Mouse (Mus musculus) myocyte (in vitro differentiated cells): ENCODE results near the gene Cers6. TPM values are rescaled to one million over a fixed set of nuclear protein-coding genes. Genes with fewer than 3 reads are reported as not detected.
A peak's percentile ranks its signal among the peaks of the same experiment; 100 is the strongest.

Source experiments
- H3K27me3 ChIP-seq: one replicate; pipeline ENCODE4 v1.6.1; 2011; ENCODE audit not compliant: control insufficient read depth, insufficient read depth, insufficient read length
- H3K36me3 ChIP-seq: one replicate; pipeline ENCODE4 v1.6.1; 2011; ENCODE audit not compliant: control insufficient read depth, insufficient read depth
- H3K4me2 ChIP-seq: one replicate; pipeline ENCODE4 v1.6.1; 2011; ENCODE audit warnings: low read depth, control low read depth
- H3K4me3 ChIP-seq: one replicate; pipeline ENCODE4 v1.5.1; 2011; ENCODE audit warnings: mild to moderate bottlenecking, control low read depth, moderate library complexity
- H3K79me2 ChIP-seq: one replicate; pipeline ENCODE4 v1.6.1; 2011; ENCODE audit not compliant: control insufficient read depth, insufficient read depth
- H3ac ChIP-seq: one replicate; pipeline ENCODE4 v1.6.1; 2011; ENCODE audit not compliant: control insufficient read depth, insufficient read length
- CEBPB ChIP-seq: IDR thresholded peaks from 2 replicates; pipeline ENCODE4 v1.6.1; 2011; ENCODE audit warnings: mild to moderate bottlenecking, moderate library complexity; ENCODE audit not compliant: poor library complexity, insufficient read depth, severe bottlenecking
- E2F4 ChIP-seq: IDR thresholded peaks from one replicate; pipeline ENCODE4 v1.6.1; 2011; ENCODE audit warnings: mild to moderate bottlenecking, control low read depth, moderate library complexity; ENCODE audit not compliant: insufficient read depth
- MAX ChIP-seq: IDR thresholded peaks from one replicate; pipeline ENCODE4 v1.6.1; 2011; ENCODE audit warnings: low read depth, mild to moderate bottlenecking, control low read depth
- MYOD1 ChIP-seq, 3 experiments: IDR thresholded peaks; one replicate each; pipeline ENCODE4 v1.6.1; 2011; ENCODE audit warnings: control low read depth in 2 of 3, low read depth in 2 of 3, mild to moderate bottlenecking in 2 of 3, moderate library complexity in 1 of 3; ENCODE audit not compliant: insufficient read length in 2 of 3, control insufficient read depth in 1 of 3
- MYOG ChIP-seq, 3 experiments: IDR thresholded peaks; one replicate each; pipeline ENCODE4 v1.6.1; 2011; ENCODE audit warnings: control low read depth in 2 of 3, low read depth in 2 of 3, mild to moderate bottlenecking in 2 of 3; ENCODE audit not compliant: insufficient read length in 2 of 3, control insufficient read depth in 1 of 3, insufficient read depth in 1 of 3
- POLR2A ChIP-seq: IDR thresholded peaks from one replicate; pipeline ENCODE4 v1.6.1; 2011; ENCODE audit warnings: low read depth, mild to moderate bottlenecking, control low read depth, moderate library complexity; ENCODE audit not compliant: insufficient read length
- POLR2AphosphoS2 ChIP-seq: IDR thresholded peaks from one replicate; pipeline ENCODE4 v1.6.1; 2011; ENCODE audit warnings: low read depth, control low read depth; ENCODE audit not compliant: insufficient read length
- REST ChIP-seq: IDR thresholded peaks from one replicate; pipeline ENCODE4 v1.6.1; 2011; ENCODE audit warnings: mild to moderate bottlenecking, control low read depth, moderate library complexity; ENCODE audit not compliant: insufficient read depth, insufficient read length
- SRF ChIP-seq: IDR thresholded peaks from one replicate; pipeline ENCODE4 v1.6.1; 2011; ENCODE audit warnings: low read depth; ENCODE audit not compliant: control insufficient read depth, insufficient read length
- TCF12 ChIP-seq: IDR thresholded peaks from one replicate; pipeline ENCODE4 v1.6.1; 2011; ENCODE audit warnings: mild to moderate bottlenecking, control low read depth; ENCODE audit not compliant: poor library complexity, insufficient read depth, severe bottlenecking
- TCF3 ChIP-seq: IDR thresholded peaks from one replicate; pipeline ENCODE4 v1.6.1; 2011; ENCODE audit warnings: low read depth, control low read depth; ENCODE audit not compliant: insufficient read length
- USF1 ChIP-seq: IDR thresholded peaks from one replicate; pipeline ENCODE4 v1.6.1; 2011; ENCODE audit warnings: low read depth, mild to moderate bottlenecking, control low read depth, moderate library complexity
- polyA plus RNA-seq: library from polyadenylated mRNA; unstranded; fragments of >200 nt; fragmentation: generic; extraction: Trizol; gene quantifications from one replicate; pipeline ENCODE4 v1.2.1, GENCODE M21; 2012; ENCODE audit warnings: missing spikeins

The Cers6 gene
- polyA plus RNA-seq, 1 experiment, result 16.5 TPM

- Histone ChIP-seq H3K4me2 (peak overlapping the region; percentile 85), H3K4me3 (peak overlapping the region; percentile 89), H3K79me2 (peaks cover 55% of the 10 kb centered on the region), H3ac (peak overlapping the region; percentile 63), H3K36me3 (no peaks in the 10 kb centered on the region), H3K27me3 (no peaks in the 10 kb centered on the region)
- TF ChIP-seq CEBPB (no peak), POLR2A (peak; percentile 15), MYOG (IDR thresholded peaks at IDR 0.05; ENCODE audit: control insufficient read depth in 1 of 3, insufficient read depth in 1 of 3, insufficient read length in 2 of 3, low read depth in 2 of 3) (peak in 1 of 3 experiments; percentile 14), MYOD1 (IDR thresholded peaks at IDR 0.05; ENCODE audit: control insufficient read depth in 1 of 3, insufficient read length in 2 of 3, low read depth in 2 of 3) (peak in 1 of 3 experiments; percentile 21), TCF12 (no peak)
Measured at GRCm38 (mm10) chr2:68861721-68862463, 651 bp downstream of the Cers6 start.

- Histone ChIP-seq H3K4me2 (peak overlapping the region; percentile 85), H3ac (peak overlapping the region; percentile 63), H3K27me3 (no peaks in the 10 kb centered on the region), H3K36me3 (no peaks in the 10 kb centered on the region), H3K4me3 (peak overlapping the region; percentile 89), H3K79me2 (peaks cover 63% of the 10 kb centered on the region)
- no peak for TF ChIP-seq CEBPB
- no peak for TF ChIP-seq MYOG (IDR thresholded peaks at IDR 0.05; ENCODE audit: control insufficient read depth in 1 of 3, insufficient read depth in 1 of 3, insufficient read length in 2 of 3, low read depth in 2 of 3)
- no peak for TF ChIP-seq TCF3
- TF ChIP-seq REST, result no peak
- no peak for TF ChIP-seq MYOD1 (IDR thresholded peaks at IDR 0.05; ENCODE audit: control insufficient read depth in 1 of 3, insufficient read length in 2 of 3, low read depth in 2 of 3)
- TF ChIP-seq MAX, result no peak
- no peak for TF ChIP-seq E2F4
- TF ChIP-seq TCF12, result no peak
- no peak for TF ChIP-seq POLR2A
- TF ChIP-seq SRF, result no peak
Measured at GRCm38 (mm10) chr2:68862464-68863266, 1.4 kb downstream of the Cers6 start.

- TF ChIP-seq TCF3 (no peak), MYOD1 (IDR thresholded peaks at IDR 0.05; ENCODE audit: control insufficient read depth in 1 of 3, insufficient read length in 2 of 3, low read depth in 2 of 3) (no peak), MYOG (IDR thresholded peaks at IDR 0.05; ENCODE audit: control insufficient read depth in 1 of 3, insufficient read depth in 1 of 3, insufficient read length in 2 of 3, low read depth in 2 of 3) (no peak), TCF12 (no peak), SRF (no peak), POLR2AphosphoS2 (no peak), CEBPB (no peak), POLR2A (no peak), USF1 (no peak), REST (no peak), E2F4 (no peak), MAX (no peak)
- no peaks in the 10 kb centered on the region for H3K36me3 ChIP-seq
- H3ac ChIP-seq, result no peak overlapping the region
- H3K27me3 ChIP-seq, result no peaks in the 10 kb centered on the region
- peak overlapping the region; percentile 85 for H3K4me2 ChIP-seq
- H3K4me3 ChIP-seq, result peak overlapping the region; percentile 89
- H3K79me2 ChIP-seq, result peaks cover 72% of the 10 kb centered on the region
Measured at GRCm38 (mm10) chr2:68863561-68863960, 2.3 kb downstream of the Cers6 start.

GRCm38 (mm10) chr2:68864366-68864765, 3.1 kb downstream of the Cers6 start:
- H3ac ChIP-seq, result no peak overlapping the region
- peak overlapping the region; percentile 85 for H3K4me2 ChIP-seq
- no peak for TF ChIP-seq USF1
- no peak for TF ChIP-seq POLR2AphosphoS2
- H3K36me3 ChIP-seq, result no peaks in the 10 kb centered on the region
- no peaks in the 10 kb centered on the region for H3K27me3 ChIP-seq
- peaks cover 80% of the 10 kb centered on the region for H3K79me2 ChIP-seq
- H3K4me3 ChIP-seq, result peak overlapping the region; percentile 89

- Histone ChIP-seq H3K4me3 (no peak overlapping the region), H3K4me2 (no peak overlapping the region), H3K27me3 (no peaks in the 10 kb centered on the region), H3K79me2 (peaks cover 96% of the 10 kb centered on the region), H3ac (no peak overlapping the region), H3K36me3 (no peaks in the 10 kb centered on the region)
- TF ChIP-seq TCF12 (no peak), TCF3 (no peak), MYOD1 (IDR thresholded peaks at IDR 0.05; ENCODE audit: control insufficient read depth in 1 of 3, insufficient read length in 2 of 3, low read depth in 2 of 3) (no peak), POLR2AphosphoS2 (no peak), POLR2A (no peak), SRF (no peak), MAX (no peak), REST (no peak)
Measured at GRCm38 (mm10) chr2:68867148-68867547, 5.9 kb downstream of the Cers6 start.
